Mouse (Mus musculus) E14TG2a.4 (cell line): ENCODE data around the gene Plcb1.

Source experiments
- CTCF ChIP-seq: conservative IDR thresholded peaks from 2 replicates; pipeline ENCODE4 v1.5.1; 2014; ENCODE audit warnings: low read length
- POU5F1 ChIP-seq: IDR thresholded peaks from 2 replicates; pipeline ENCODE4 v1.6.1; 2014; ENCODE audit warnings: low read length, borderline replicate concordance

DNA sequence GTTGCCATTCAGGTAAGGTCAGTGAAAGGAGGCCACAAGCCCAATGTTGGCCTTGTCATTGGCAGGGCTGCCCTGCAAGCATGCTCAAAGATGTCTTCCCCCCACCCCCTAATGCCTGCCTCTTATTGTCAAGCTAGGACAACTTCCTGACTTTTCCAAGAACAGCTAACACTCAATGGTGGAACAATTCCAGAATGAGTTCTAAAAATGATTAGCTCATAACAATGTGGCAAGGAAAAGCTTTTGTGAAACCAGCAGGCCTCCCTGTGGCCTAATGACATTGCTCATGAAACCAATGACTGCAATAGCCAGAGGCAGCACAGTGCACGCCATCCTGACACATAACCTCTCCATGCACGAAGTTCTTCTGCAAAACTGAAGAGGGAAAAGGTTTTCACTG lies 478.1 kb downstream of the Plcb1 start:
- no peak for TF ChIP-seq CTCF
- TF ChIP-seq POU5F1 = no peak
